8 mouse cellular contexts compared by ENCODE assay signal in genomic region chr11:53762426-53762825, GRCm38 (mm10). TPM values are rescaled to one million over a fixed set of nuclear protein-coding genes. Genes with fewer than 3 reads are reported as not detected.
DNase-seq lines count a peak whose midpoint lies in the region; ATAC-seq lines count a peak whose summit lies in the region.

No protein-coding gene starts in this region.

- peak overlapping the region; percentile 75 for H3K4me2 ChIP-seq in heart, embryonic 11.5 days
- peak overlapping the region; percentile 66 for H3K4me2 ChIP-seq in limb, embryonic 15.5 days

- WGBS in heart, embryonic 11.5 days (ENCODE audit: insufficient replicate concordance): 51% methylated on average over 2 of the region's 2 CpGs
- 40% methylated on average over 2 of the region's 2 CpGs for WGBS in limb, embryonic 15.5 days

- H3K9ac ChIP-seq in heart, embryonic 11.5 days (ENCODE audit: low read depth, low read length): peak overlapping the region; percentile 75
- H3K9ac ChIP-seq in limb, embryonic 15.5 days: no peak overlapping the region

- no peak for DNase-seq in heart, postnatal 4 days
- peak; percentile 14 for DNase-seq in thymus, postnatal 4 days
- DNase-seq in thymus, postnatal 14 days: no peak
- peak; percentile 39 for DNase-seq in testis, postnatal 10 days (ENCODE audit: low spot score)
- no peak for DNase-seq in layer of hippocampus, adult 18-20 months (ENCODE audit: low spot score in 2 of 2)
- DNase-seq in gastrocnemius, adult 8-10 months (ENCODE audit: low spot score in 2 of 2): no peak

- H3K9me3 ChIP-seq in heart, embryonic 11.5 days (replicated peaks; ENCODE audit: control insufficient read depth, low read length): no peaks in the 10 kb centered on the region
- no peaks in the 10 kb centered on the region for H3K9me3 ChIP-seq in limb, embryonic 15.5 days

- no peaks in the 10 kb centered on the region for H3K27me3 ChIP-seq in heart, embryonic 11.5 days (ENCODE audit: control insufficient read depth, insufficient read depth, low read length)
- no peaks in the 10 kb centered on the region for H3K27me3 ChIP-seq in limb, embryonic 15.5 days

- H3K27ac ChIP-seq in heart, embryonic 11.5 days (ENCODE audit: low read depth, low read length): peak overlapping the region; percentile 73
- peak overlapping the region; percentile 91 for H3K27ac ChIP-seq in limb, embryonic 15.5 days

- peak overlapping the region; percentile 37 for H3K4me3 ChIP-seq in heart, embryonic 11.5 days (ENCODE audit: low read depth, low read length)
- H3K4me3 ChIP-seq in limb, embryonic 15.5 days: peak overlapping the region; percentile 34

- no peak for ATAC-seq in heart, embryonic 11.5 days (replicated peaks; ENCODE audit: insufficient number of reproducible peaks, low FRiP score, low TSS enrichment)
- ATAC-seq in limb, embryonic 15.5 days (ENCODE audit: insufficient number of reproducible peaks, low FRiP score, low TSS enrichment, low read depth): no peak

- H3K36me3 ChIP-seq in heart, embryonic 11.5 days (ENCODE audit: control insufficient read depth, insufficient read depth, low read length): no peaks in the 10 kb centered on the region
- no peaks in the 10 kb centered on the region for H3K36me3 ChIP-seq in limb, embryonic 15.5 days

- peaks cover 50% of the 10 kb centered on the region for H3K4me1 ChIP-seq in heart, embryonic 11.5 days (ENCODE audit: control insufficient read depth, insufficient read depth, low read length)
- peaks cover 57% of the 10 kb centered on the region for H3K4me1 ChIP-seq in limb, embryonic 15.5 days

RNA-seq across cellular contexts. Expression of gene Irf1, which starts 7.4 kb away (rescaled TPM):
- 8.5 and 8.8 TPM in 2 replicates for polyA plus RNA-seq in heart, embryonic 11.5 days (2014; fragmentation: Nextera tagmentation; extraction: Ambion mirVana)
- total RNA-seq in heart, postnatal 4 days (2021): 10 to 100 TPM; 11.8 to 12.2 TPM
- polyA plus RNA-seq in limb, embryonic 15.5 days (2015; fragmentation: Nextera tagmentation; extraction: Ambion mirVana): 14.6 and 16.4 TPM in 2 replicates
- total RNA-seq in layer of hippocampus, adult 18-20 months (2021): 10 to 100 TPM in 1 of 2 experiments, 1 to 10 TPM in 1; 9.4 to 11.6 TPM
- 1 to 10 TPM; 3.2 to 5.8 (median 4.4) TPM for total RNA-seq in gastrocnemius, adult 8-10 months (2022)

RNA-seq across cellular contexts. Expression of gene Gm17334, which starts 10.6 kb away (rescaled TPM):
- 0.24 TPM in 1 of 2 replicates, not detected in the other for polyA plus RNA-seq in heart, embryonic 11.5 days (2014; fragmentation: Nextera tagmentation; extraction: Ambion mirVana)
- total RNA-seq in heart, postnatal 4 days (2021): not detected
- polyA plus RNA-seq in limb, embryonic 15.5 days (2015; fragmentation: Nextera tagmentation; extraction: Ambion mirVana): 0.22 TPM in 1 of 2 replicates, not detected in the other
- 1 to 10 TPM in 1 of 2 experiments, under 1 TPM in 1; 0.99 to 1.9 TPM for total RNA-seq in layer of hippocampus, adult 18-20 months (2021)
- total RNA-seq in gastrocnemius, adult 8-10 months (2022): under 1 TPM in 2 of 4 experiments, not detected in 2; 0.34 to 0.48 TPM

RNA-seq across cellular contexts. Expression of gene Il5, which starts 41.8 kb away (rescaled TPM):
- not detected in 2 replicates for polyA plus RNA-seq in heart, embryonic 11.5 days (2014; fragmentation: Nextera tagmentation; extraction: Ambion mirVana)
- not detected for total RNA-seq in heart, postnatal 4 days (2021)
- not detected in 2 replicates for polyA plus RNA-seq in limb, embryonic 15.5 days (2015; fragmentation: Nextera tagmentation; extraction: Ambion mirVana)
- total RNA-seq in layer of hippocampus, adult 18-20 months (2021): not detected
- total RNA-seq in gastrocnemius, adult 8-10 months (2022): not detected

RNA-seq across cellular contexts. Expression of gene Rad50, which starts 55.3 kb away (rescaled TPM):
- 19.5 and 22.4 TPM in 2 replicates for polyA plus RNA-seq in heart, embryonic 11.5 days (2014; fragmentation: Nextera tagmentation; extraction: Ambion mirVana)
- total RNA-seq in heart, postnatal 4 days (2021): 10 to 100 TPM; 13.0 to 13.5 TPM
- polyA plus RNA-seq in limb, embryonic 15.5 days (2015; fragmentation: Nextera tagmentation; extraction: Ambion mirVana): 26.0 and 28.0 TPM in 2 replicates
- 10 to 100 TPM; 13.2 to 13.9 TPM for total RNA-seq in layer of hippocampus, adult 18-20 months (2021)
- total RNA-seq in gastrocnemius, adult 8-10 months (2022): 1 to 10 TPM; 3.8 to 4.7 (median 4.5) TPM

Comparison
In these comparisons a context has a peak if more than half of its experiments do, and no peak if none do; other contexts are left out.
1. DNase-seq: peak in thymus, postnatal 4 days (single experiment) and testis, postnatal 10 days (single experiment); none in heart, postnatal 4 days (single experiment), thymus, postnatal 14 days (single experiment), layer of hippocampus, adult 18-20 months (0 of 2) and gastrocnemius, adult 8-10 months (0 of 2).